Mouse (Mus musculus): ENCODE measurements around the gene Gm17662.

Gene Gm17662

GRCm38 (mm10) chr4:104857029-104857428, at the start of gene Gm17662:
TSS of gene Gm17662 (plus strand) at chr4:104857329.
- no peak for DNase-seq (ENCODE audit: low read depth, low spot score)

GRCm38 (mm10) chr4:104810710-104811286, 46.3 kb upstream of the Gm17662 start:
- no peak for DNase-seq (ENCODE audit: low read depth, low spot score)

GRCm38 (mm10) chr4:104813617-104814016, 43.5 kb upstream of the Gm17662 start:
- no peak for DNase-seq (ENCODE audit: low read depth, low spot score)

GRCm38 (mm10) chr4:104816519-104817232, 40.5 kb upstream of the Gm17662 start:
- DNase-seq (ENCODE audit: low read depth, low spot score) = no peak

GRCm38 (mm10) chr4:104817509-104817908, 39.6 kb upstream of the Gm17662 start:
- DNase-seq (ENCODE audit: low read depth, low spot score) = no peak

- DNase-seq (ENCODE audit: low read depth, low spot score) = no peak
These were observed 38.1 kb upstream of the Gm17662 start for GRCm38 (mm10) chr4:104818986-104819385.

- no peak for DNase-seq (ENCODE audit: low read depth, low spot score)
These were observed 37.2 kb upstream of the Gm17662 start for GRCm38 (mm10) chr4:104819891-104820290.

GRCm38 (mm10) chr4:104823597-104824101, 33.5 kb upstream of the Gm17662 start:
- DNase-seq (ENCODE audit: low read depth, low spot score) = no peak

- no peak for DNase-seq (ENCODE audit: low read depth, low spot score)
These were observed 32.6 kb upstream of the Gm17662 start for GRCm38 (mm10) chr4:104824381-104825077.

- DNase-seq (ENCODE audit: low read depth, low spot score) = no peak
These were observed 28.2 kb upstream of the Gm17662 start for GRCm38 (mm10) chr4:104828939-104829338.

- DNase-seq (ENCODE audit: low read depth, low spot score) = no peak
These were observed 22.0 kb upstream of the Gm17662 start for GRCm38 (mm10) chr4:104835096-104835495.

GRCm38 (mm10) chr4:104838342-104838741, 18.8 kb upstream of the Gm17662 start:
- no peak for DNase-seq (ENCODE audit: low read depth, low spot score)

- DNase-seq (ENCODE audit: low read depth, low spot score) = no peak
These were observed 14.9 kb upstream of the Gm17662 start for GRCm38 (mm10) chr4:104842204-104842603.

- DNase-seq (ENCODE audit: low read depth, low spot score) = no peak
These were observed 13.6 kb upstream of the Gm17662 start for GRCm38 (mm10) chr4:104843546-104843945.

- no peak for DNase-seq (ENCODE audit: low read depth, low spot score)
These were observed 1.9 kb upstream of the Gm17662 start for GRCm38 (mm10) chr4:104855216-104855615.

GRCm38 (mm10) chr4:104857823-104858222, 694 bp downstream of the Gm17662 start:
- DNase-seq (ENCODE audit: low read depth, low spot score) = no peak

- DNase-seq (ENCODE audit: low read depth, low spot score) = no peak
These were observed 4.1 kb downstream of the Gm17662 start for GRCm38 (mm10) chr4:104861241-104861640.

GRCm38 (mm10) chr4:104864397-104864796, 7.3 kb downstream of the Gm17662 start:
- no peak for DNase-seq (ENCODE audit: low read depth, low spot score)

- no peak for DNase-seq (ENCODE audit: low read depth, low spot score)
These were observed 12.5 kb downstream of the Gm17662 start for GRCm38 (mm10) chr4:104869581-104869980.

GRCm38 (mm10) chr4:104870196-104870595, 13.1 kb downstream of the Gm17662 start:
- DNase-seq (ENCODE audit: low read depth, low spot score) = no peak

- DNase-seq (ENCODE audit: low read depth, low spot score) = no peak
These were observed 18.7 kb downstream of the Gm17662 start for GRCm38 (mm10) chr4:104875832-104876231.

GRCm38 (mm10) chr4:104876323-104876722, 19.2 kb downstream of the Gm17662 start, which contains the start of gene C8a:
TSS of gene C8a (minus strand) at chr4:104876398.
- no peak for DNase-seq (ENCODE audit: low read depth, low spot score)

All from skeletal muscle tissue, adult 2 months (tissue).